Mouse (Mus musculus): Measurements from ENCODE around the gene Armc8.
"Not testable (repeated sequence)": the region's sequence is repeated elsewhere in the genome, so short reads cannot be mapped to it uniquely, and the experiment has no call there.

The Armc8 gene

GRCm38 (mm10) chr9:99568347-99569070, at the start of gene Armc8:
Gene Armc8, minus strand, starts transcription at chr9:99568899.
- peak; percentile 93 to 96 for DNase-seq

GRCm38 (mm10) chr9:99612202-99612601, 43.5 kb upstream of the Armc8 start, which contains the start of gene A4gnt:
Gene A4gnt, plus strand, starts transcription at chr9:99612502.
- DNase-seq, result no peak

GRCm38 (mm10) chr9:99603566-99603965, 34.9 kb upstream of the Armc8 start:
- no peak for DNase-seq

GRCm38 (mm10) chr9:99599127-99599526, 30.4 kb upstream of the Armc8 start:
- DNase-seq, result not testable (repeated sequence)

GRCm38 (mm10) chr9:99591144-99591543, 22.4 kb upstream of the Armc8 start:
- DNase-seq, result no peak

GRCm38 (mm10) chr9:99587505-99588202, 19.0 kb upstream of the Armc8 start:
- peak; percentile 62 to 67 for DNase-seq

GRCm38 (mm10) chr9:99580655-99581054, 12.0 kb upstream of the Armc8 start:
- peak; percentile 63 to 65 for DNase-seq

GRCm38 (mm10) chr9:99575677-99576480, 7.2 kb upstream of the Armc8 start, which contains the start of gene Dbr1:
Gene Dbr1, plus strand, starts transcription at chr9:99575799.
- DNase-seq, result peak; percentile 93 to 94

GRCm38 (mm10) chr9:99569071-99569397, 335 bp upstream of the Armc8 start:
- peak in 1 of 2 experiments; percentile 57 for DNase-seq

- peak in 1 of 2 experiments; percentile 68 for DNase-seq
Measured at GRCm38 (mm10) chr9:99568023-99568346, 714 bp downstream of the Armc8 start.

- no peak for DNase-seq
Measured at GRCm38 (mm10) chr9:99563714-99564113, 5.0 kb downstream of the Armc8 start.

- DNase-seq, result no peak
Measured at GRCm38 (mm10) chr9:99560389-99560788, 8.3 kb downstream of the Armc8 start.

GRCm38 (mm10) chr9:99559557-99559904, 9.2 kb downstream of the Armc8 start:
- DNase-seq, result no peak

- no peak for DNase-seq
Measured at GRCm38 (mm10) chr9:99558824-99559556, 9.7 kb downstream of the Armc8 start.

GRCm38 (mm10) chr9:99557580-99558300, 11.0 kb downstream of the Armc8 start:
- no peak for DNase-seq

GRCm38 (mm10) chr9:99555253-99555652, 13.4 kb downstream of the Armc8 start:
- DNase-seq, result no peak

- DNase-seq, result no peak
Measured at GRCm38 (mm10) chr9:99554052-99554451, 14.6 kb downstream of the Armc8 start.

- DNase-seq, result no peak
Measured at GRCm38 (mm10) chr9:99553049-99553448, 15.7 kb downstream of the Armc8 start.

- no peak for DNase-seq
Measured at GRCm38 (mm10) chr9:99552068-99552467, 16.6 kb downstream of the Armc8 start.

- DNase-seq, result no peak
Measured at GRCm38 (mm10) chr9:99546259-99546658, 22.4 kb downstream of the Armc8 start.

GRCm38 (mm10) chr9:99531865-99532264, 36.8 kb downstream of the Armc8 start:
- no peak for DNase-seq

GRCm38 (mm10) chr9:99505875-99506274, 62.8 kb downstream of the Armc8 start:
- DNase-seq, result no peak

All from cerebellum, postnatal 14 days (tissue).